Mouse (Mus musculus) NIH3T3 (cell line): Measurements from ENCODE around the gene Fcer2a.

Experiments used
- DNase-seq: peaks from one replicate; pipeline ENCODE4 v3.0.0-alpha.2; 2012; ENCODE audit warnings: low read depth

Fcer2a gene

DNA sequence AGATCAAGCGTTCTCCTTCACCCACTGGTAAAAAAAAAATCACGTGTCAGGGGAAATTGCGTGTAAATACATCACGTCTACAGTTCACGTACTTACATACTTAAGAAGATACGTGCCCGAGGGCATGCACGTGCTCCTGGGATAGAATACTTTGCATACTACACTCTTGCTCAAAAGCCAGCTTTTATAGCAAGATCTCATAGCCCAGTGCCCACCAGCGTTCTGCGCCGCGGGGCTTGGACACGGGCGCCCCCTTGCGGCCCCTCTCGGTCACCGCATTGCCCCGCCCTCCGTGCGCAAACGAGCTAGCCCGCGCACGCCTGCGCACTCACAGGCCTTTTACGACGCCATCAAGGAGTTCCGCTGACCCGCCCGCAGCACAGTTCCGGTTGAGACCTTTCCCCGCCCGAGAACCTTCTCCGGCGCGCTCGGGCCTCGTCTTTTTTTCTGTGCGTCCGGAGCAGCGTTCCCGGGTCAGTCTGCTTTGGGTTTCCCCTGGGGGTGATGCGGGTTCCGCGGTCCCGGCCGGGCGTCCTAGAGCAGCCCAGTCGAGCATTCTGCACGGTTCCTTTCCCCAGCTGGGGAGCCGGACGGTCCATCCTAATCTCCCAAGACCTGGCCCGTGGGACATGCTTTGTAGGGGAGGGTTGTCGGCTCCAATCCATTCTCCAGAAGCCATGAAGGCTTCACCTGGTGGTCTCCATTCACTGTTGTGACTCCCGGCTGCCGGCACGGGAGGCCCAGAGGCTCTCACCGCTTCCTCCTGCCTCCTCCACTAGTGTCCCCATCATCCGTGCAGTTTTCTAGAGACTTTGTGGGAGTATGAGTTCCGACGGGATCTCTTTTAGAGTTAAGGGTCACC, 17.6 kb downstream of the Fcer2a start, which contains the start of gene Trappc5:
Trappc5 (plus strand) TSS at position 169 of the 862 bp plus-strand sequence.
- DNase-seq = peak; percentile 98

DNA sequence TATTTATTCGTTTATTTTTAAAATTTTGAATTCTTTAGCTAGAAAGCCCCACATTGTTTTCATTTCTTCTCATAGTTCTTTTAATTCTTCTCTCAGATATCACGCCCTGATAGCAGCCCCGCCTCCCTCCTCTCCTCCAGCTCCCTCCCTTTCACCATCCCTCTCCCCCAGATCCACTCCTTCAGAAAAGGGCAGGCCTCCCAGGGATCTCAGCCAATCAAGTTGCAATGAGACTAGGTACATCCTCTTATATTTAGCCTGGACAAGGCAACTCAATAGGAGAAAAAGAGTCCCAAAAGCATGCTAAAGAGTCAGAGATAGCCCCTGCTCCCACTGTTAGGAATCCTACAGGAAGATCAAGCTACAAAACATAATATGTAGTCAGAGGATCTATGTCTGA, 19.3 kb downstream of the Fcer2a start:
- peak; percentile 50 for DNase-seq

DNA sequence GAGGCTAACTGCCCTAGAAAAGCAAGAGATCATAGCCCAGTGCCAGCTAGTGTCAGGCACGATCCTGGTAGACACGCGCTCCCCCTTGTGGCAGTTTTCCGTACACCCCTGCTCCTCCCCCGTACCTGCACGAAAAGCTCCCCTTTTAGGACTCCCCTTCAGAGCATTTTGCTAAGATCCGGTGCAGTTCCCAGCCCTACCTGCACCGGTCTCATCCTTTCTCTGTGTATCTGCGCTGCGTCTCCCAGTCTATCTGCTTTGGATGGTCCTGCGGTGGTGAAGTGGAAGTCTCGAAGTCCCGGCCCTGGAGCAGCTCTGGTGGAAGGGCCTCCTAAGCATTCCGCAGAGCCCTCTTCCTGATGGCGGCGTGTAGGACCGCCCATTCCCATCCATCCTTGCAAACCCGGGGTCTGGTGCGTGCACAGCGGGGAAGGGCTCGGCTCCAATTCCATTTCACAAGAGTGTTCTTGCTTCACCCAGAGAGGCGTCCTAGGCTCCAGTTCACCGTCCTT, 21.9 kb downstream of the Fcer2a start, which contains the start of gene Fcor:
Fcor (minus strand) TSS at position 383 of the 512 bp plus-strand sequence.
- DNase-seq = peak; percentile 94

DNA sequence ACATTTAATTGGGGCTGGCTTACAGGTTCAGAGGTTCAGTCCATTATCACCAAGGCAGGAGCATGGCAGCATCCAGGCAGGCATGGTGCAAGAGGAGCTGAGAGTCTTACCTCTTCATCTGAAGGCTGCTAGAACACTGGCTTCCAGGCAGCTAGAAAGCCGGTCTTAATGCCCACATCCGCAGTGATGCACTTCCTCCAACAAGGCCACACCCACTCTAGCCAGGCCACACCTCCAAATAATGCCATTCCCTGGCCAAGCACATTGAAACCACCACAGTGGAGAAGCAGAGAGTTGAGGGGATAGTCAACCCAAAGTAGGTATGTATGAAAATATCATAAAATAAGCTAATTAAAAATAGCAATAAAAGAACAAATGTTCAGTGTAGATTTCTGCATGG, 23.6 kb downstream of the Fcer2a start:
- DNase-seq = no peak

DNA sequence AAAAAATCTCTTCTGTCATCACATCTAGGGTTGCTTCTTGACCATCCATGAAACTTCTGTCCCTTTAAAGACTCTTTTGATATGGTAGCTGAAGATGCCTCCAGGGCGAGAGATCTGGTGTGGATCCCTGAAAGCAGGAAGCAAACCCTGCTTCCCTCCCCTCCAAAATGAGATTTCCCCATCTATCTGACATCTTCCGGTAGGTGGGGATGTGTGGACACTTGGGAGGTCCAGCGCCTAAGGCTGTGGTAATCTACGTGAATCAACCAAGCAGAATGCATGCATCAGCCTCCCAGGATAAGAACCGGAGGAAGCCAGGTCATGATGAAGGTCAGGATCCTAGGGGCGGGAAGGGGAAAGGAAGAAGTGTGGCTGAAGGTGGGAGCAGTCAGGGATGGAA, 28.5 kb downstream of the Fcer2a start, which contains the start of gene Mcemp1:
Mcemp1 (plus strand) TSS at position 248 of the 400 bp plus-strand sequence.
- DNase-seq = peak; percentile 30

DNA sequence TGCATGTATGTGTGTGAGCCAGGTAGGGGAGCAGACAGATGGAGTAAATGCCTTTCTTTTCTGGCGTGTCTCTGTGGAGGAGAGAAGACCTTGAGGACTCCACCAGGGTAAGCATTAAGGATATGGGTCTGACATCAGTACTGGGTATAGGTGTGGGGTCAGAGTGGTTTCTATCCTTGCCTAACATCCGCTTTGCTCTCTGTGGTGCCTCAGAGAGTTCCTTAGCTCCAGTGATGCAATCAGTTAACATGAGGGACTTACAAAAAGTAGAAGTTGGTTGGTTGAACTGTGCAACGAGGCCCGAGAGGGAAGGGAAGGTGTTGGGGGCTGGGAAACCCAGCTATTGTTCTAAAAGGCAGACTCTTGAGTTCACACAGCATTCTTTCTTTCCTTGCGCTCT, 29.6 kb downstream of the Fcer2a start:
- no peak for DNase-seq

DNA sequence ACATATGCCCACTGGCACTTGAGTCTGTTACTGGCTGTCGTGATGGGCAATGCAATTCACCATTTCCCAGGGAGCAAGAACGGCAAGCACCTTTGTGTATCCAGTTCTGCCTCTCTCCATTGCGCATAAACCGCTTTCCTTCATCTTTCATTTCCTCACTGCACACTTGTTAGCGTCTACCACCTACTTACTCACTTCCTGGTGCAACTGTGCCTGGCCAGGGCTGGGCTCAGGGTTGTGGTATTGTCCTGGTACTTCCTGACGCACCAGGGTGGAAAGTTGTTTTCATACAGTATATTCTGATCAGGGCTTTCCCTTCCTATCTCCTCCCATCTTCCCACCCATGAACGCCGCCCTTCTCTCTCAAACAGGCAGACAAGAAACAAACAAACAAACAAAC, 33.1 kb downstream of the Fcer2a start:
- DNase-seq = no peak

DNA sequence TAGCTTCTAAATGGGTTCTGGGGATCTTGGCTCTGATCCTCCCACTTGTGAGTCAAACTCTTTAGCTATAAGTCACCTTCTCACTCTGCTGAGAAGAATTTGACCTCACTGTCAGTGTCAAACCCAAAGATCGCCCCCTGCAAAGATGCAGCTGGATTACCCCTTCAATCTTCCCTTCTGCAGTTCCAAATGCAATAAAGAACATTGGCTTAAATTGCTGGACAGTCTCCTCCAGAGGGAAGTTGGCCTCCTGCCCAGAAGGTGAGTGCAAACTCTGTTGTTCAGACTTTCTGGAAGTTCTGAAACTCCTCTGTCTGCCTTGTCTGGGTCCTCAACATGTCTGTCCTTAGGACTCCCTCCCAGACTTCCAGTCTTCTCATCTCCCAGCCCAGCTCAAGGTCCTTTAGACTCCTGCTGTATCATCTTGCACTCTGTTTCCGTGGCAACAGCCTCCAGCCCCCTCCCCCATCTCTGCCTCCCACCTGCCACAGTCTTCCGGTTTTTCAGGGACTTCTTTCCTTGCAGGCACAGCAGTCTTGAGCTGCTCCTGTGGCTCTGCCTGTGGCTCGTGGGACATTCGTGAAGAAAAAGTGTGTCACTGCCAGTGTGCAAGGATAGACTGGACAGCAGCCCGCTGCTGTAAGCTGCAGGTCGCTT, 37.1 kb downstream of the Fcer2a start:
- DNase-seq = peak; percentile 87

DNA sequence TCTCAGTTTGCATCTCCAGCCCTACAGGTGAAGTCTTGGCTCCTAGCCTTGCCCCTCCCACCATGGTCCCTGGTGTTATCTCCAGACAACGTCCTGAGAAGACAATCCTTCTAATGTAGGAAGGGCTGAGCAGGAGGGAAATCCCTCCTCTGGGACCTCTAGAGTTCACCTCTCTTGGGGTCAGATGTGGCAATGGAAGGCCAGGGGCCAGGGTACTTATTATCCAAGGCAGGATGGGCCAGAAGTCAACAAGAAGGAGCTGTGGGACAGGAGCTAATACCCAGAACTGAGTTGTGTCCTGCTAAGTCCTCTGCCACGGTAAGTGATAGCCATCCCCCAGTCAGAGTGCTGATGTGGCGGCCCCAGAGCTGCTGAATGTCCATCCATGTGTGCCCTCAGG, 38.4 kb downstream of the Fcer2a start, which contains the start of gene Retn:
Retn (plus strand) TSS at position 245 of the 400 bp plus-strand sequence.
- no peak for DNase-seq

DNA sequence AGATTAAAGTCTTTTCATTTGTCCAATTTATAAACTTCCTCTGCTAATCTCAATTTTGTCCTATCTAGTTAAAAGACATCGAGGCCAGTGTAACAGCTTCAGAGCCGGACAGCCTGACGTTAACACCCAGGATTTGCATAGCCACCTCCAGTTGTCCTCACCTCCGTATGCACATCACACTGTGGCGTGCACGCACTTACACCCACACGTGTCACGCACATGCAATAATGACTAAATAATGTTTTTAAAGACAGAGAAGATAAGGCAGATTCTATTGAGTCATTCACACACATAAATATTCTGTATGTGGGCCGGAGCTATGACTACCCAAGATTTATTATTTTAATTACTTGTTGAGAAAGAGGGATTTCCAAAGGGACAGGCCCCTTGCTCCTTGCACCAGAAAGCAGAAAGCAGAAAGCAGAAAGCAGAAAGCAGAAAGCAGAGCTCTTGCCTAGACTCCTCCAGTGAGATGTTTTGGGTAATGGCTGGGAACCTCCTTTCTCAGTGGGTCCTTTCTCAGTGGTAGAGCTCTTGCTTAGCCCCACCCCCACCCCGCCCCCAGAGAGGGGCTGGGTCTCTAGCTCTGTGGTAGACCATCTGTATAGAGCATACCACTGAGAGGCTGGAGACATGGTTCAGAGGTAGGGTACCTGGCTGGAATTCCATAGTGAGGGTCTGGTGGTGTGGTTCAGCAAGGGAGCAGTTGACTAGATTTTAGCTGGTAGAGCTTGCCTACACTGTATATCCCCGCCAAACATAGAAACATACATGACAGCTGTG, 39.1 kb downstream of the Fcer2a start:
- peak; percentile 72 for DNase-seq

DNA sequence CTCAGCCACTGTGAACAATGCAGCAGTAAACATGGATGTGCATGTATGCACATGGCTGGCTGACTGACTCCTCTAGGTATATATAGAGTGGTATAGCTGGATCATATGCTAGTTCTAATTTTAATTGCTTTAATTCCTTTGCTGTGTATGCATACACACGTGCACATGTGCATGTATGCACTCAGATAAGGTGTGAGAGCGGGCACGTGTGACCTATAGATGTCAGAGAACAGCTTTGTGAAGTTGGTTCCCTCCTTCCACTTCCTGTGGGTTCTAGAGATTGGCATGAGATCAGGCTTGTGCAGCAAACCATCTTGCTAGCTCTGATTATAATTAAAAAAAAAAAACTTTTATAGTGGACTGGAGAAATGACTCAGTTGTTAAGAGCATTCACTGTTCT, 41.1 kb downstream of the Fcer2a start:
- no peak for DNase-seq

DNA sequence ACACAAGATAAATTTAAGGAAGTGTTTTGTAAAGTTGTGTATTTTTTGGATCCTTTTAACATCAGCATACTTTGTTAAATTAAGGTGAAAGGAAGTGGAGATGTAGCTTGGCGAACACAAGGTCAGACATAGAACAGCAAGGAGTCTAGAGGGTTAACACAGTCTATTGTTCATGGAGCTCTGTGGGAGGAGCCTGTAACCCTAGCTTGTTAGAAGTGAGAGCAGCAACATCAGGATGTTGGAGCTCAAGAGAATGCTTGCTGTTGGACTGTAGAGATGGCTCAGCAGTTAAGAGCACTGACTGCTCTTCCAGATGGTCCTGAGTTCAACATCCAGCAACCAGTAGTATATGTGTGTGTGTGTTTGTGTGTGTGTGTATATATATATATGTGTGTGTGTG, 45.0 kb downstream of the Fcer2a start:
- DNase-seq = no peak

DNA sequence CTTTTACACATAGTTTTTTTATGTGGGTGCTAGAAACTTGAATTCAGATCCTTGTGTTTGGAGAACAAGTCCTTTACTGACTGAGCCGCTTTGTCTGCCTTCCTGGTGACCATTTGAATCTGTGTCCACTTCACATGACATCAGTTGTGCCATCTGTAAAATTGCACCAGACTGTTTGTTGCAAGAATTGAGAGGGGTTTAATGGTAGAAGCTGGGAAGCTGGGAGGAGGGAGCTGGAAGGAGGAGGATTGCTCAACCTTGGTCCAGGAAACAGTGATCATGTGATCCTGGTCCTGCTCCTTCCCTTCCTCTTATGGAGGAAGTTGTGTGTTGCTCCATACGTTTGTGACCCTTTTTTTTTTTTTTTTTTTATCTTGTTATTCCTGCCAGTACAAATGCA, 45.7 kb downstream of the Fcer2a start:
- no peak for DNase-seq

DNA sequence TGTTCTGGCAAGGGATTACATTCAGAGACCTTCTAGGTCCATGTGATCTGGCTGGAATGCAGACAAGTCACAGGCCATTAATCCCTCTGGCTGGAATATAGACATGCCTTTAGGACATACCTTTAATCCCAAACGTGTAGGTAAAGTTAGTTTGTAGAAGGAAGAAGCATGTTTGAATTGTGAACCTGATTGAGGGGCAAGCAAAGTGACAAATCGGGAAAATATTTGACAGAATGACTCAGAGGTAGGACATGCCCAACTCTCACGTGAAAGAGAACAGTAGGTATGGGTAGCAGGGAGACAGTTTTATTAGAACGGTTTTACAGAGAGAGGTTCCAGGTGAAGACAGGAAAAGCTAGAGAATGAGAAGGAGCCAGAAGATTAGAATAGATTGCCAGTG, 46.4 kb downstream of the Fcer2a start:
- DNase-seq = peak; percentile 43

DNA sequence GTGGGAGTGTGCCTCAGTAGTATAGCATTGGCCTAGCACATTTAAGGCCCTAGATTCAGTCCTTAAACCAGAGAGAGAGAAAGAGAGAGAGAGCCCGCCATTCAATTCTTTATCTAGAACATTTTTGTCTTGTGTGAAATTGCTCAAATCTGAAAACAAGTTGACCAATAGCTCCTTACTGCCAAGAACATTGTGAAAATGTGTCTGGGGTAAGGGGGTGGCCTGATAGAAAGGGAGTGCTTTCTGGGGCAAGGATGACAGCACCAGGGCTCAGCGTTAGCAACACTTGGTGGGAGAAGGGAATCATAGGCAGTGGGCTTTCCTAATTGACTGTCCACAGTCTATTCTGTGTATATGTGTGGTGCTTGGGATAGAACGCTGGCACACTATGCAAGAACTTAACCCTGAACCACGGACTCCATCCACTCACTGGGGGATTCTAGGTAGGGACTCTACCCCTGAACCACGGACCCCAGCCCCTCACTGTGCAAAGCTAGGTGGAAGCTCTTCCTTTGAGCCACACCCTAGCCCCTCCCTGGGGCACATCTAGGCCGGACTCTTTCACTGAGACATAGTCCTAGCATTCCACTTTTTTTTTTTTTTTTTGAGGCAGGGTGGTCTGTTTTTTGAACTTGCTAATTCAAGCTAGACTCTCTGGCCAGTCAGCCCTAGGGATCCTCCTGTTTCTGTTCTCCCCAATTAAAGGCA, 47.0 kb downstream of the Fcer2a start:
- DNase-seq = peak; percentile 66

DNA sequence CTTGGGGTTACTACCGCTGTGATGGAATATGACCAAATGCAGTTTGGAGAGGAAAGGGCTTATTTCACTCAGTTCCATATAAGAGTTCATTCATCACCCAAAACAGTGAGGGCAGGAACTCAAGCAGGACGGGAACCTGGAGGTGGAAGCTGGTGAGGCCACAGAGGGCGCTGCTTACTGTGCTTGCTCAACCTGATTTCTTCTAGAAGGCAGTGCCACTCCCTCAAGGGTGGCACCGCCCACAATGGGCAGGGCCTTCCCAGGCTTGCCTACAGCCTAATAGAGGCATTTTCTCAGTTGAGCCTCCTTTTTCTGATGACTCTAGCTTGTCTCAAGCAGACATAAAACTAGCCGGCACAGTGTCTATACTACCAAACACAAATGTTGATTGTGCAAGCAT, 48.2 kb downstream of the Fcer2a start:
- peak; percentile 58 for DNase-seq
